Mouse (Mus musculus): ENCODE measurements around the gene Arhgap31. TPM values are rescaled to one million over a fixed set of nuclear protein-coding genes. Genes with fewer than 3 reads are reported as not detected.
"Not testable (repeated sequence)": the region's sequence is repeated elsewhere in the genome, so short reads cannot be mapped to it uniquely, and the experiment has no call there.

Arhgap31 gene
- total RNA-seq, 2 experiments from 2014 or later: 0.14 to 1.7 TPM

DNA sequence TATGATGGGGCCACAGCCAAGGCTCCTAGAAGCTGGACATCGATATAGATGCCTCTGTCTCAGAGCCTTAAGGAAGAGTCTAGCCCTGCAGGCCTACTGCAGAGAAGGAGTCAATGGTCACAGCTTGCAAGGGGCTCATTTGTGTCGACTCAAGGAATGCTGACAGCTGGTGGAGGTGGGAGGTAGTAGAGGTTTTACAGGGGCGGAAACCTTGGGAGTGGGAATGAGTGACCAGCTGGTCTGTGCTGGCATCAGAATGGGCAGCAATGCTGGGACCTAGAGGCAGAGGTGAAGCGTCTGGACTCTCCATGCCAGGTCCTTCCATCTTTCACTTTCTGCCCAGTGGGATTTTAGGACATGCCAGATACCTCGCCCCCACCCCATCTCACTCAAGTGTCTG lies 17.5 kb downstream of the Arhgap31 start:
- no peak for ATAC-seq (replicated peaks; ENCODE audit: low FRiP score, low TSS enrichment, poor library complexity, severe bottlenecking)

DNA sequence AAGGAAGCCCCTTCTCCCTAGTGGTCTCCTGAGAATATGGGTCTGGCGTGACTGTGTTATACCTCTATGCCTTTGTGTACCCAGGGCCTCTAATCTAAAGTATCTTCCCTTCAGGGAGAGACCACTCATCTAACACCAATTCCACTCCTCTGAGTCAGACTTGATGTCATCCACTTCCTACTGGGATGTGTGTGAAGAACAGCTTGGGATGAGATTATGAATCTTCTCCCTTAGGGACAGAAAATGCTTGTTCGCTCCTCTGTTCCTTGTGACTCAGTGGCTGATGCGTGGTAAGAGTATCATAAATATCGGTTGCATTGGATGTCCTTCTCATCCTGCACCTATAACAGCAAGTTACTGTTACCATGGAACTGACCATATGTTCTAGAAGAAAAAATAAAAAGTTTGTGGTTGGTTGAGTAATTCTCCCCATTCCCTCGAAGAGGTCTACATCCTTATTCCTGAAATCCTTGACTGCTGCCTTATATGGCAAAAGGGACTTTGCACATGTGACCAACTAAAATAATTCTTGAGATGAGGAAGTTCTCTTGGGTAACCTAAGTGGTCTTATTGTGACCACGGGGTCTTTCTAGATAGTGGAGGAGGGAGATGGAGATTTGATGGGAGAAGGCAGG lies 18.1 kb downstream of the Arhgap31 start:
- no peak for ATAC-seq (replicated peaks; ENCODE audit: low FRiP score, low TSS enrichment, poor library complexity, severe bottlenecking)

DNA sequence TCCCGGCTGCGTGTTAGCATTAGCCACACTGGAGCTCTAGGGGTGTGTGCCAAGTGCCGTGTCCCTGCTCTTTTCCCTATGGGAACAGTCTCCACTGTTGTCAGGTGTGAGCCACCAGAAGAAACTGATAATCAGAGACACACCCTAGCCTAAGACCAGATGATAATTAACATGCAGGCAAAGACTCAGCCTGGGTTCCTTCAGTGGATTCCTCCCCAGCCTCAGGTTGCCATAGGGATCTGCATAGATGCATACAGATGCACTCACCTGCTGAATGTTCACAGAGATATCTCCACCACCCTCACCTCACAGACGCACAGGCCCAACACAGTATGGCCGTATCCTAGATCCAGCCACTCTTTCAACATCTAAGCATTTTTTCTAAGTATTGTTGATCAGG lies 22.6 kb downstream of the Arhgap31 start:
- no peak for ATAC-seq (replicated peaks; ENCODE audit: low FRiP score, low TSS enrichment, poor library complexity, severe bottlenecking)

DNA sequence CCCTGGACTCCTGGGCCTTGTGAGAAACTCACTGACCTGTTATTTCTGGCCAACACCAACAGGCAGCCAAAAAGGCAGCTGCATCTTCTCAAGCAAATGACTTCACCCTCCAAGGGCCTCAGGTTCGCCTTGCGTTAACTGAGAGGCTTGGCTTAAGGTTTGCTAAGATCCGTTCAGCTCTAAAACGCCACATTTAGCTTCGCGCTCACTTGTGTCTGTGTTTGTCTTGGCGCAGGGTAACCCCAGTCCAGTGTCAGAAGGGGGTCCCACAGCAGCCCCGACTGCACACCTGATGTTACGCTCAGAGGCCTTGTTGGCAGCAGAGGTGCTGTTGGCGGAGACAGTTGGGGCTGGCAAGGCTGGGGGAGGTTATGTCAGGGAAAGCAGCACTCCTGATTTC lies 23.3 kb downstream of the Arhgap31 start:
- no peak for ATAC-seq (replicated peaks; ENCODE audit: low FRiP score, low TSS enrichment, poor library complexity, severe bottlenecking)

DNA sequence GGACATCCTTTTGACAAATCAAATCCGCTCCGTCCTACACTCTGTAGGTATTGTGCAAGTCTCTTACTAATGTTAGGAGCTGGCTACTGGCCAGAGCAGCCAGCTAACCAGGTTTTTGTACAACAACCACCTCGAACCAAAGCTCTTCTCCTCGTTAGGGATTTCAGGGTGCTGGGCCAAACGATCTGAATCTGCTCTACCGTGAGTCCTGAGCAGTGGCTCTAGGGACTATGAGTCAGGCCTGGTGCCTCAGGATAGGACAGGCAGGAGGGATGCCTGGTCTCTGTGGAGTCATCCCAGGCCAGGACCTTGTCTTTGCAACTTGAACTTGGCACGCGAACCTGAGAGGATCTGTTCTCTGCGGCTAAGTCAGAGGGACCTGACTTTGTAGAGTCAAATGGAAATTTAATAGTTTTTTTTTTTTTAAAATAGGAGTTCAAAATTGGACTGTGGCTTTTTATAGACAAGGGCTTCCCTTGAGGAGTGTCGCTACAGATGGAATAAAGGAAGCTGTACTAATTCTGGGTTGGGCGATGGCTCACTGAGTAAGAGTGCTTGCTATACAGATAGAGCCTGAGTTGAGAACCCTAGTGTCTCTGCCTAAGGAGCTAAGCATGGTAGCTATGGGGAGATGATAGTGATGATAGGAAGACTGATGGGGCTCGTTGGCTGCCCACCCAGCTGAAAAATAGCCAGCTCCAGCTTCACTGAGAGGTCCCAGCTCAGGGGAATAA lies 24.4 kb downstream of the Arhgap31 start:
- ATAC-seq (replicated peaks; ENCODE audit: low FRiP score, low TSS enrichment, poor library complexity, severe bottlenecking): no peak

DNA sequence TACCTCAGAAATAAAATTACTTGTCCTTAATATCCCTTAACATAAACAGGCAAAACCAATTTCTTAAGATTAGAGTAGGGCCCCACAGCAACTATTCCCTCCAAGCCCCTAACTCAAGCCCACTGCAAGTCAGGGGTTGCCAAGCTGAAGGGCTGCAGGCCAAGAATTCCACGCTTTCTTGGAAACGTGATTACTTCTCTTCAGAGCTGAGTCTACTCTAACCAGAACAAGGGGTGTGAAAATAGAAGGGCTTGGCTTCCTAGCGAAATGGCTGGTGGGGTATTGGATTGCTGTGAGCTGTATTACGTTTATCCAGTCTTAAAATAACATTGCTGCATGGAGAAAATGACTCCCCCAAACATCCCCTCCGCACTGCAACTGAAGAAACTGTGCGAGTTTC lies 25.4 kb downstream of the Arhgap31 start:
- ATAC-seq (replicated peaks; ENCODE audit: low FRiP score, low TSS enrichment, poor library complexity, severe bottlenecking): no peak

DNA sequence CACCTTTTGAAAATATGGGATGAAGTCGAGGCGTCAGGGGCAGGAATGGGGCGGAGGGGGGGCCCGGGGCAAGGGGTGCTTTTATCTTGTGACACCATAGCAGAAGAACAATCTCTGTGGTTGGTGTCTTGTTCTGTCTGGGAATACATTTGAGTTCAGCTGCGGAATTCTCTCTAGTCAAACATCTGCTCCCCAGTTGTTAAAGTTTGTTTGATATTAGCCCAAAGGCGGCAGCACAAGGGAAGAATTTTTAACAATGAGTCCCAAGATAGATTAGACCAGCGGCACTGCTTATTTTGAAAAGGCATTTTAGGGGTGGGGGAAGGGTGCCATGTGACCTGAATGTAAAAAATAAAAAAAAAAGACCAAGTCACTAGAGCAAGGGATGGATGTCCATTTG lies 30.0 kb downstream of the Arhgap31 start:
- no peak for ATAC-seq (replicated peaks; ENCODE audit: low FRiP score, low TSS enrichment, poor library complexity, severe bottlenecking)

DNA sequence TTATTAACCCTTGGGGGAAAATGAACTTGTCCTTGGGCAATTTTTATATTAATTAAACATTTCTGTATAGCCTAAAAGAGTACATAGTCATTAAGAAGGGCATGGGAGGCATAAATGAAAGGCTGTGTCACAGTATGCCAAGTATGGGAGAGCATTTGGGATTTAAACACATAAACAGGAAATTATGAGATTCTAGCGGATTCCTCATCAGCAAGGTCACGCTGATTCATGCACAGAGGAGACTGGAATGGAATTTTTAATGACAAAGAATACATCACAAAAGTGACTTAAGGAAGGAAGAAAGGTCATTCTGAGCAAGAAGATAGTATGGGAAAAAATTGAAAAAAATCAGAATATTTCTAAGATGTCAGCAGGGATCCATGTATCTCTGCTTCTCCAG lies 31.8 kb downstream of the Arhgap31 start:
- ATAC-seq (replicated peaks; ENCODE audit: low FRiP score, low TSS enrichment, poor library complexity, severe bottlenecking): no peak

DNA sequence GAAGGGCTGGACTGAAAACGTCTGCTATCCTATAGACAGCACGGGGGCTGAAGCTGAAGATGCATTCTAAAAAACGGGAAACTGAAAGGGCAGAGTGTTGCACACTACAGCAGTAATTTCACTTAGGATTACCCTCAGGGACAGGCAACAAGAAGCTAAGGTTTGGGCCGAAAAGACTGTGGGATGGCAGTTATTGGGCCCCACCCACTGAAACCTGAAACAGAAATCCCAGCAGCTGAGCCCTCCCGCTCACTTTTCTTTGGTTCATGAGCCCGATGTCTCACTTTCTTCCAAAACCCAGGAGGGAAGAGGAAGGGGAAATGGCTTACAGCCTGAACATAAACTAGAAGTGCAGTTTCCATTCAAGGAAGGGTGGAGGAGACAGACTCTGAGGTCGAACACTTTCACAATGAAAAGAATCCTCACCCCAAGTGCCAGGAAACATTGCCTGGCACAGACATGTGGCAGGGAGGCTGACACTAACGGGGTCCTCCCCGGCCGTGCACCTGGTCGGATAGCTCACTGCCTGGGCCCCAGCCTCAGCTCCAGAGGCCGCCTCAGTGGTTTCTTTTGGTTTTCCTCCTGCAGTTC lies 33.5 kb downstream of the Arhgap31 start:
- no peak for ATAC-seq (replicated peaks; ENCODE audit: low FRiP score, low TSS enrichment, poor library complexity, severe bottlenecking)

DNA sequence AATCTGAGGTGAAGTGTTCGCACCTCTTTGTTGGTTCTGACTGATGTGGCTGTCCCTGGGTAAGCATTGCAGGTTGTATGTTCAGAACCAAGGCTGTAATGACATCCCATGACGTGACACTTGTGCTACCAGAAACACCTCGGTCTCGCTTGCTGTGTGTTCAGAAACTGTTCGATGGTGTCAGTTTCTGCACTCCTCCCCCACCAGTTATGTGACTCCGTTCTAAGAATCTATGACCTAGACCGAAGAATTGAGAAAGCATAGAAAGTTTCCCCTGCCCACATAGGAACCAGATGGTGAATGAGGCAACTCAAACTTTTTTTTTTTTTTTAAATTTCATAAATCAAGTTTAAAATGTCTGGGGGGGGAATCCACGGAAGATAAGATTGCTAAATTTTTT lies 34.2 kb downstream of the Arhgap31 start:
- ATAC-seq (replicated peaks; ENCODE audit: low FRiP score, low TSS enrichment, poor library complexity, severe bottlenecking): no peak

DNA sequence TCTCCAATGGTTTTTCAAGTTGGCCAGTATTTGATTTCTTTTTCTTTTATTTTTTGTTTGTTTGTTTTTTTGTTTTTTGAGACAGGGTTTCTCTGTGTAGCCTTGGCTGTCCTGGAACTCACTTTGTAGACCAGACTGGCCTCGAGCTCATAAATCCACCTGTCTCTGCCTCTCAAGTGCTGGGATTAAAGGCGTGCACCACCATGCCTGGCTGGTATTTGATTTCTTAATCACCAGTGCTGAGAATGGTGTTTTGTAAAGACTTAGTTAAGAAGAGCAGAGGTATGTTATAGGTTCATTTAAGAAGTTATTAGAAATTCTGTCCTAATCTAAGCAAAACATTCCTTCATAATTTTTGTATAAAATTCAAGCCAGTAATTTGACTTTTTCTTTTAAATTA lies 35.1 kb downstream of the Arhgap31 start:
- ATAC-seq (replicated peaks; ENCODE audit: low FRiP score, low TSS enrichment, poor library complexity, severe bottlenecking): not testable (repeated sequence)

DNA sequence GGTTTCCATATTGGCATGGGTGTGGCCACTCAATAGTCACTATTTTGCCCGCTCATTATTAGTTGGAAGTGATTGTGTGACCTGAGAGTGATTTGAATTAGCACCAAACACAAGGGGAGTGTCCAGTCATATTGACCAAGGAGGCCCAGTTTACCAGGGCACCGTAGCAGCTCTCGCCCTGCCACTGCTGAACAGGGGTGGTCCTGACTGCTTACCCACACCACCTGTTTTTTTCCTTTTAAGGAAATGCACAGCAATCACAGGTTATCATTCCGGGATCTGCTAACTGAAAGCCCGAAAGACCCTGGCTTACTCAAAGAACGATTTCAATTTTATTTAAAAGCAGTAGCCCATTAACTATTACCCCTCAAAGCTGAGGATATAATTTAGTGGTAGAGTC lies 35.9 kb downstream of the Arhgap31 start:
- ATAC-seq (replicated peaks; ENCODE audit: low FRiP score, low TSS enrichment, poor library complexity, severe bottlenecking): no peak

DNA sequence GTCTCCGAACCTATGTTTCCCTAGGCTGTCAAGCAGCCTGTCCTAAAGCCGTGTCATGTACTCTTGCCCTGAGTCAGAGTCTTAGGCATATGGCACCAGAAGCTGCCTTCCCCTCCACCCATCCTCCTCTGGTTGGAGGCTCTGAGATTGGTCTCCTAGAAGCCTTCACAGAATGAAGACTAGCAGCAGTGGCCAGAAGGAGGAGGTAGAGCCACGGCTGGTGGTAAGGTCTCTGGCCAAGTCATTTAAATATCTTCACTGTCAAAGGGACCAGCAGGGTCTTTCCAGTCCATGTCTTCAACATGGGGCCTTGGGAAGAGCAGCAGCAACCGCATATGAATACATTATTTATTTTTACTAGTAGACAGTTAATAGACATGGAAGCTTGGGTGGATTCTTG lies 36.4 kb downstream of the Arhgap31 start:
- ATAC-seq (replicated peaks; ENCODE audit: low FRiP score, low TSS enrichment, poor library complexity, severe bottlenecking): no peak

DNA sequence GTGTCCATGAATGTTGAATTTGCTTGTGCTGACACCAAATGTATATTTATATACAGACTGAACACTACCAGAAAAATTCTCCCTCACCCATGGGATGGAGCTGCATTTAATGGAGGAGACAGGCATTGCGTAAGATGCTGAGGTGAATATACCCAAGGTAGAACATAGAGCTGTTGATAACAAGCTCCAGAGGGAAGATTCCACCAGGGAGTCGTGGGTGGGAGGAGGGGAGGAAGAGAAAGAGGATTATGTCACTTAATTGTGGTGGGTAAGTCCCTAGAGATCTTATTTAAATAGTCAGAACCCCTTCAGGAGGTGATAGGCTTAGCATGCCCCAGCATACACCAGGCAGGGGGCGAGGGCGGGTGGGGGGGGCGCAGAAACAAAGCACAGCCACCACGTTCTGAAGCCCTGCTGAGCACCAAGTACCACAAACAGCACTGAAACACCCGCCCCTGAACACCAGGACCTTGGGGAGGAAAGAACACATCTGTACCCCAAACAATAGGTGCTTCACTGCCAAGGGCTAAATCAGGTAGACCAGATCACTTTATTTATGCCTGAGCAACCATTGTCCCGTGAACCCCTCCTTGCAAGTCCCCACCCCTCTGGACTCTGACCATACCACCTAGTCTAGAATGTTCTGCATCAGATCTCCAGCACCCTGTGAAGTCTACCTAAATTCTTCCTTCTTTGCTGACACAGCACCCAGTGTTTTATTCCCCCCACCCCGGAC lies 37.3 kb downstream of the Arhgap31 start:
- ATAC-seq (replicated peaks; ENCODE audit: low FRiP score, low TSS enrichment, poor library complexity, severe bottlenecking): no peak

DNA sequence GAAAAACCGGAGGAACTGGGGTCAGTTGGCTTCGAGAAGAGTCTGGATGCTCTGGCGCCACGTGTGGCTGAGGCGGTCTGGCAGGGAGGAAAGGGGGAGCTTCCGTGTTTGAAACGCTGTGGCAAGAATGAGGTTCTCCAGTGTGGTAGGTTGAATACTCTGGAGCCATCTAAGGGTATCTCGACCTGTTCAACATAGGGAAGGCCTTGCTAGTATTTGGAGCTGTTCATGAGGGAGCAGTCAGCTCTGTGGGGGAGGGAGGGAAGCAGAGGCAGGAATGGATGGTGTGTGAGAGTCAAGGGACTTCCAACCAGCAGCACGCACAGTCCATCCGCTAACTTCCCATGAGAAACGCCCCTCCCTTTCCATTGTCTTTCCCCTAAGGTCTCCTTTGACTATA lies 38.2 kb downstream of the Arhgap31 start:
- ATAC-seq (replicated peaks; ENCODE audit: low FRiP score, low TSS enrichment, poor library complexity, severe bottlenecking): no peak

DNA sequence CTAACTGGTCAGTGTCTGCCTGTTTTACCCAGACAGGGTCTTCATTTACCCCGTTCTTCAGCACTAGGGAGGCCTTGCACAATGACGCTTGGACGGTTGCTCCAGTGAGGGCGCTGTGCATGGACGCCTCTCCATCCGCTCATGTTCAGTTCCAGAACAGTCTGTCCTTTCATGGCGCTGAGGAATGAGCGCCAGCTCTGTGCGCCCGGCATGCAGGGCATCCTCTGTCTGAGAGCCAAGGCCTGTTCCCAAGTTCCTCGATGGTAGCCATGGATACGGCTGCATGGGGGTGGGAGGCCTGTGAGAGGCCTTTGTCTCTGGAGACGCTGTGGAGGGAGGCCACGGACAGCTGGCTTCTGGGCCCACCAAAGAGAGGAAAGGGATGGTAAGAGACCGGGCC lies 39.6 kb downstream of the Arhgap31 start:
- no peak for ATAC-seq (replicated peaks; ENCODE audit: low FRiP score, low TSS enrichment, poor library complexity, severe bottlenecking)

DNA sequence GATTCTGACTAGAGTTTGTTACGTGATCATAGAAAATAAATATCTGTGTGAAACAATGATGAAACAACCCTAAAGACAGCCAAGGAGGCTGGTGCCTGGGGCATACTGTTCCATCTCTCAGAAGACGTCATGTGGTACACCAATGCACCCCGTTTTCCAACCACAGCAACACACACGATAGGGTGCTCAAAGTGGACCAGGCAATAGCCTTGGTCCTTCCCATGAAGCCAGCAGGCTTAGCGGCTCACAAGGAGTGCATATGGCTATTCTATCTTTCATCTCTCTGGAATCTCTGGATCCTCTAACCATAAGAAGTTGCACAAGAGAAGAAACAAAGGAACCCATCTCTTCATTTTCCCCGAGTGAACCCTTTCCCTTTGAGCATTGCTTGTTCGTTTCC lies 40.1 kb downstream of the Arhgap31 start:
- no peak for ATAC-seq (replicated peaks; ENCODE audit: low FRiP score, low TSS enrichment, poor library complexity, severe bottlenecking)

DNA sequence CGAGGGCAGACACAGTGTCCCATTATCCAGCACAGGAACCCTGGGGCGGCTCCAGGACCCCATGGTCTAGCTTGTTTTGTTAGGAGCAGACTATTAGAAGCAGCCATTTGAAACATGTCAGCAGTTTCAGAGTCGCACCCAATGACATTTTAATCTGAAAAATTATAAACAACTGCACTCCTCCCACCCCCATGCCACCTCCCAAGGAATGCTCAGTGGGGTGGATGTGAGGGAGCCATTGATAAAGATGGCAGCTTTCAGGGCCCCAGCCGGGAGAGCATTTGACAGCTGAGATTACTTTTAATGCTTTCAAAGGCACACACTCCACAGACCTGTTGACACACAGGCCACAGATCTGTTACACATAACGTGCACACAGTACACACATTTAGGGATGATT lies 40.7 kb downstream of the Arhgap31 start:
- ATAC-seq (replicated peaks; ENCODE audit: low FRiP score, low TSS enrichment, poor library complexity, severe bottlenecking): no peak

DNA sequence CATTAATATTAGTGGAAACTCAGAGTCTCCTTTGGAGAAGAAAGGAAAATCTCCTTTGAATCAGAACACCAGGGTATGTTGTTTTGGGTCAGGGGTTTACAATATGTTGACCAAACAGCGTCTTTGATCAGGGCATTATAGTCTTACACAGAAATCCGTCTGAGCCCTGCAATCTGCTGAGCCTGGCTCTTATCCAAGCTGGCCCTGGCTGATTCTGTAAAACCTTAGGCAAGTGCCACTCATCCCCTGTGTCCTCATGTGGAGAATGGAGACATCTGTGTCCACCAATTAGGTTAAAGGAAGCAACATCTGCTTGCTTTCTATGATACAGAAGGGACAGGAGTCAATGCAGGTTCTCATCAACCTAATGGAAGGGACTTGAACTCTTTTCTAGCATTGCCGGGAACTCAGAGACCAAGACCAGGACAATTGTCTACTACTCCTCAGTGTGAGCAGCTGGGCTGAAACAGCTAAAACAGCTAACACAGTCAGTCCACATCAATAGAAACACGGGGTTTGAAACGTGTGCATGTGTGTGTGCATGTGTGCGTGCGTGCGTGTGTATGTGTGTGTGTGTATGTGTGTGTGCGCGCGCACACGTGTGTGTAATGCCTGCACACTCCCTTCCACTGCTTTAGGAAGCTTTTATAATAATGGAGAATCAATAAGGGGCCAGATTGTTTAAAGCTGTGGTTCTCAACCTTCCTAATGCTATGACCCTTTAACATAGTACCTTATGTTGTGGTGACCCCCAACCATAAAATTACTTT lies 42.3 kb downstream of the Arhgap31 start:
- ATAC-seq (replicated peaks; ENCODE audit: low FRiP score, low TSS enrichment, poor library complexity, severe bottlenecking): no peak
